Mouse (Mus musculus) adrenal gland (tissue): Measurements from ENCODE around the gene Hoxa11.

Source experiments
- microRNA-seq, 2 experiments: library from miRNA; unstranded; fragments of <30 nt; microRNA quantifications; one replicate each; pipeline ENCODE4; 2019

Gene Hoxa11

Small RNA genes lying within 50 kb of the gene (microRNA-seq; reads per million reads assigned to microRNA genes)
- gene Mir196b: 55.5 to 61.4 reads per million in 2 experiments
